Mouse (Mus musculus) cerebellum, adult 2 months (tissue): ENCODE measurements at regions not wholly inside any gene's neighbourhood (a gene's known extent, or its start where the extent isn't known, plus 50 kb on each side); places are given as distances from the start of the nearest gene placed in this dataset.

Experiments used
- CTCF ChIP-seq: fragments of 200-500 bp; IDR thresholded peaks from 2 replicates; pipeline ENCODE4 v1.5.1; 2011; ENCODE audit warnings: low read depth, mild to moderate bottlenecking, control low read depth, low read length, moderate library complexity, borderline replicate concordance; ENCODE audit not compliant: insufficient read depth
- POLR2A ChIP-seq: fragments of 200-500 bp; IDR thresholded peaks from 2 replicates; pipeline ENCODE4 v1.6.1; 2011; ENCODE audit warnings: low read length, control low read depth, borderline replicate concordance; ENCODE audit not compliant: insufficient read depth

- TF ChIP-seq CTCF, result no peak
- TF ChIP-seq POLR2A, result no peak
Measured at GRCm38 (mm10) chr2:9525910-9526309, 355.1 kb upstream of the 4930412O13Rik start.
